In the genomic region with DNA sequence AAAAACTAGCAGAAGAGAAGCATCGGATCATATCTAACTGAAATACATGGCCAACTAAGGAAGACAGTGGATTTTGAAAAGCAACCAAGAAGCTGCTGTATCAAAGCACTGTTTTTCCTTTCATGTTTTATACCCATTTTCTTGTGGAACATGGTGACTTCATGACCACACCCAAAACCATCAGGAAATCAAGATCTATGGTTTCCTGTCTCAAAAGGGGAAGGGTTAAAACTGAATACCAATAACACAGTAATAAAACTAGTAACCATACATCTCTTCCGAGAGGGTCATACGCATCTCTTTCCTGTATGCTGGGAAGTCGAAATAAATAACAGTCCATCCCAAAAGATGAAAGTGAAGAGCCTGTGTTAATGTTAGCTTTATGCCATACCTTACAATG, we compare ENCODE assay signal across 21 mouse cellular contexts.
DNase-seq lines count a peak whose midpoint lies in the region; ATAC-seq and TF ChIP-seq lines count a peak whose summit lies in the region.
"Had no signal": no experiment of that assay in that cellular context is flagged by ENCODE, and none has a peak within 500 bp of the region (broad histone marks: within the 10 kb centered on the region; RNA-seq: fewer than 3 reads in every experiment).

No protein-coding gene starts in this region.

- no peak overlapping the region for H3K4me2 ChIP-seq in forebrain, embryonic 16.5 days (ENCODE audit: low read length)
- H3K4me2 ChIP-seq: embryonic facial prominence, embryonic 13.5 days; forebrain, embryonic 12.5 days; hindbrain, embryonic 13.5 days had no signal

- 93% methylated on average over 4 of the region's 4 CpGs for WGBS in forebrain, embryonic 16.5 days

- no peaks in the 10 kb centered on the region for H3K27me3 ChIP-seq in forebrain, embryonic 16.5 days (replicated peaks; ENCODE audit: control insufficient read depth, insufficient read depth, low read length)
- H3K27me3 ChIP-seq: embryonic facial prominence, embryonic 13.5 days; forebrain, embryonic 12.5 days; hindbrain, embryonic 13.5 days had no signal

- H3K9me3 ChIP-seq in forebrain, embryonic 16.5 days (ENCODE audit: control insufficient read depth, low read length), result no peaks in the 10 kb centered on the region
- H3K9me3 ChIP-seq: embryonic facial prominence, embryonic 13.5 days; forebrain, embryonic 12.5 days; heart, embryonic 10.5 days had no signal

- H3K9ac ChIP-seq in forebrain, embryonic 16.5 days (replicated peaks; ENCODE audit: low read depth, low read length), result no peak overlapping the region
- H3K9ac ChIP-seq: embryonic facial prominence, embryonic 13.5 days; forebrain, embryonic 12.5 days; forebrain, postnatal 0 days; hindbrain, embryonic 13.5 days had no signal

- peak; percentile 52 for ATAC-seq in megakaryocyte, adult 5-6 weeks (ENCODE audit: poor library complexity, severe bottlenecking)
- no peak for ATAC-seq in forebrain, embryonic 16.5 days
- ATAC-seq: forebrain, postnatal 0 days; hindbrain, postnatal 0 days; intestine, postnatal 0 days had no signal

- H3K36me3 ChIP-seq in forebrain, embryonic 16.5 days (ENCODE audit: control insufficient read depth, insufficient read depth), result no peaks in the 10 kb centered on the region
- H3K36me3 ChIP-seq: embryonic facial prominence, embryonic 13.5 days; forebrain, embryonic 12.5 days had no signal

- H3K27ac ChIP-seq in forebrain, embryonic 16.5 days (ENCODE audit: low read length), result no peak overlapping the region
- H3K27ac ChIP-seq in left cerebral cortex, adult 2 months, result no peak overlapping the region
- H3K27ac ChIP-seq: embryonic facial prominence, embryonic 13.5 days; forebrain, embryonic 12.5 days; heart, embryonic 10.5 days; hindbrain, embryonic 13.5 days; hindbrain, postnatal 0 days had no signal

- H3K4me1 ChIP-seq in forebrain, embryonic 16.5 days (replicated peaks; ENCODE audit: control insufficient read depth, insufficient read depth, low read length), result no peaks in the 10 kb centered on the region
- H3K4me1 ChIP-seq: embryonic facial prominence, embryonic 13.5 days; forebrain, embryonic 12.5 days; hindbrain, embryonic 13.5 days had no signal

- no peak for TF ChIP-seq CTCF in left cerebral cortex, adult 2 months (IDR thresholded peaks at IDR 0.05)

- intact Hi-C loops in left cerebral cortex, adult 2 months (cut with DNase I), result no loop called here
- intact Hi-C loops in left cerebral cortex, postnatal 10 days (cut with DNase I), result no loop called here

- no peak overlapping the region for H3K4me3 ChIP-seq in forebrain, embryonic 16.5 days (replicated peaks; ENCODE audit: low read length)
- no peak overlapping the region for H3K4me3 ChIP-seq in left cerebral cortex, adult 2 months
- H3K4me3 ChIP-seq: embryonic facial prominence, embryonic 13.5 days; forebrain, embryonic 12.5 days; heart, embryonic 10.5 days; hindbrain, embryonic 13.5 days had no signal

- peak; percentile 40 for DNase-seq in CD4-positive, CD25-positive, alpha-beta regulatory T cell, adult 2 months (ENCODE audit: low read depth, low spot score)
- DNase-seq in MEL-GATA-1-ER (ENCODE audit: extremely low read depth, low read depth), result peak; percentile 44
- no peak for DNase-seq in gastrocnemius, adult 8-10 months (ENCODE audit: low spot score in 2 of 2)
- DNase-seq in left cerebral cortex, adult 2 months (ENCODE audit: extremely low spot score in 1 of 2, low spot score in 2 of 2), result no peak
- DNase-seq in left cerebral cortex, postnatal 10 days (ENCODE audit: extremely low spot score in 1 of 2, low spot score in 2 of 2), result no peak
- DNase-seq: adrenal gland, postnatal 14 days; cerebellum, adult 11-12 months; cerebellum, adult 9-10 months; cerebellum, postnatal 25 days; forebrain, postnatal 0 days; gastrocnemius, postnatal 25 days; heart, postnatal 10 days; heart, postnatal 4 days had no signal

Comparison
In these comparisons a context has a peak if more than half of its experiments do, and no peak if none do; other contexts are left out.
1. DNase-seq: peak in CD4-positive, CD25-positive, alpha-beta regulatory T cell, adult 2 months (single experiment) and MEL-GATA-1-ER (single experiment); none in gastrocnemius, adult 8-10 months (0 of 2), left cerebral cortex, adult 2 months (0 of 2) and left cerebral cortex, postnatal 10 days (0 of 2).